Mouse (Mus musculus) limb, embryonic 14.5 days (tissue): ENCODE data around the gene Macrod1. TPM values are rescaled to one million over a fixed set of nuclear protein-coding genes. Genes with fewer than 3 reads are reported as not detected.

Experiments
- ATAC-seq: fragments of 200-750 bp; cut with Nextera tagmentation; 2 replicates; pipeline ENCODE4 v1.8.0; 2017; ENCODE audit warnings: low read depth, moderate number of reproducible peaks, moderate TSS enrichment; ENCODE audit not compliant: low FRiP score
- DNase-seq: peaks from one replicate; pipeline ENCODE4 v3.0.0-alpha.2; 2015; ENCODE audit warnings: low spot score
- H3K27ac ChIP-seq: fragments of 300-500 bp; sonication (generic); replicated peaks from 2 replicates; pipeline ENCODE4 v1.5.1; 2014; ENCODE audit warnings: low read depth, mild to moderate bottlenecking, low read length, moderate library complexity, mixed read lengths
- H3K27me3 ChIP-seq: fragments of 300-500 bp; sonication (generic); 2 replicates; pipeline ENCODE4 v1.6.1; 2014; ENCODE audit warnings: low read length, mixed read lengths; ENCODE audit not compliant: control insufficient read depth, insufficient read depth
- H3K36me3 ChIP-seq: fragments of 300-500 bp; sonication (generic); 2 replicates; pipeline ENCODE4 v1.6.1; 2014; ENCODE audit warnings: mild to moderate bottlenecking, low read length, moderate library complexity, mixed read lengths; ENCODE audit not compliant: control insufficient read depth, insufficient read depth
- H3K4me1 ChIP-seq: fragments of 300-500 bp; sonication (generic); 2 replicates; pipeline ENCODE4 v1.6.1; 2014; ENCODE audit warnings: antibody characterized with exemption, low read length, mixed read lengths; ENCODE audit not compliant: control insufficient read depth, insufficient read depth
- H3K4me2 ChIP-seq: fragments of 300-500 bp; sonication (generic); replicated peaks from 2 replicates; pipeline ENCODE4 v1.6.1; 2014; ENCODE audit warnings: low read depth, mild to moderate bottlenecking, low read length, moderate library complexity; ENCODE audit not compliant: severe bottlenecking
- H3K4me3 ChIP-seq: fragments of 300-500 bp; sonication (generic); replicated peaks from 2 replicates; pipeline ENCODE4 v1.5.1; 2014; ENCODE audit warnings: low read length
- H3K9ac ChIP-seq: fragments of 300-500 bp; sonication (generic); 2 replicates; pipeline ENCODE4 v1.6.1; 2014; ENCODE audit warnings: mild to moderate bottlenecking, low read depth, low read length, moderate library complexity; ENCODE audit not compliant: severe bottlenecking
- H3K9me3 ChIP-seq: fragments of 300-500 bp; sonication (generic); 2 replicates; pipeline ENCODE4 v1.6.1; 2016; ENCODE audit warnings: low read length; ENCODE audit not compliant: control insufficient read depth
- POLR2A ChIP-seq: fragments of 200-500 bp; IDR thresholded peaks from 2 replicates; pipeline ENCODE4 v1.8.0; 2012; ENCODE audit warnings: inconsistent platforms, mild to moderate bottlenecking, moderate library complexity, borderline replicate concordance; ENCODE audit not compliant: insufficient read depth, insufficient read length; ENCODE audit errors: extremely low read depth
- WGBS: fragments of 180-500 bp; shearing (Covaris S2); extraction: QIAGEN DNeasy Blood & Tissue Kit; methylation state at CpG from one replicate; pipeline ENCODE4 v1.1.7; 2014; 5-methylcytosine and 5-hydroxymethylcytosine counted together
- polyA plus RNA-seq, 2 experiments: library from polyadenylated mRNA; depleted of rRNA in 1 of 2; stranded (reverse) in 1 of 2; unstranded in 1 of 2; fragments of >200 nt; fragmentation: Nextera tagmentation in 1 of 2; extraction: Ambion mirVana in 1 of 2; gene quantifications; 2 replicates each; pipeline versions ENCODE4 v1.2.1 to v1.2.3; 2012 to 2014

Gene Macrod1
- polyA plus RNA-seq, 2 experiments: 19.7 to 24.6 TPM

DNA sequence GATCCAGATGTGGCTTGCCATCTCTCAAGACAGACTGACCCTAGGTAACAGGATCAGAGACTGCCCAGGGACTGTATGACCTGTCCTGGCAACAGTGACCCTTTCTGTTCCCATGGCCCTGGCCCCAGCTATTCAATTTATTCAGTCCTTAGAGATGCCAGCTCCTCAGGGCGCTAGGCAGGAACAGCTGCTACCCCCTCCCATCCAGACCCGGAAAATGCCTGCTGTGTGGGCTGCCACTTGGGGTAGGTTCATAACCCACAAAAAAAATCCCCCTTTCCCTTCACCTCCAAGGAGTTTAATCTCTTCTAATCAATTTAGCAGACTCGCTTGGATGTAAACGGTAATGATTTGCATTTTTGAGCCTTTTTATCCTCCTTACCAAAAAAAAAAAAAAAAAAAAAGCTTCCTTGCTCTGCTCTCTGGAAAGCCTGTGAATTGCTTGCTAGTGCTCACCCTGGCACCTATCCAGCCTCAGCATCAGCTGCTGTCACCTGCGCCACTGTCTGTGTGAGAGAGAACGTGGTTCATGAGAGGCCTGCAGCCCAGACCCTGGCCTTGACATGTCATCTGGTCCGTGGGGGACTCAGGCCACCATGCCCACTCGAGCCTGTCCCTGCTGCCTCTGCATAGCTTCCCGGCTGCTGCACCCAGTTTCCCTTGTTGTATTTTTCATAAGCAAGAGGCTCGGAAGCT is 33.9 kb downstream of the Macrod1 start:
- H3K9ac ChIP-seq: no peak overlapping the region
- ATAC-seq (no peak), DNase-seq (no peak)
- no peaks in the 10 kb centered on the region; the same call in 1 of the 2 replicates for H3K27me3 ChIP-seq
- H3K4me3 ChIP-seq: no peak overlapping the region
- no peaks in the 10 kb centered on the region for H3K9me3 ChIP-seq
- H3K27ac ChIP-seq: no peak overlapping the region
- peaks cover 29% of the 10 kb centered on the region for H3K4me1 ChIP-seq
- H3K4me2 ChIP-seq: no peak overlapping the region
- H3K36me3 ChIP-seq: no peaks in the 10 kb centered on the region
- TF ChIP-seq POLR2A: no peak
- 23% methylated on average over 10 of the region's 10 CpGs for WGBS

DNA sequence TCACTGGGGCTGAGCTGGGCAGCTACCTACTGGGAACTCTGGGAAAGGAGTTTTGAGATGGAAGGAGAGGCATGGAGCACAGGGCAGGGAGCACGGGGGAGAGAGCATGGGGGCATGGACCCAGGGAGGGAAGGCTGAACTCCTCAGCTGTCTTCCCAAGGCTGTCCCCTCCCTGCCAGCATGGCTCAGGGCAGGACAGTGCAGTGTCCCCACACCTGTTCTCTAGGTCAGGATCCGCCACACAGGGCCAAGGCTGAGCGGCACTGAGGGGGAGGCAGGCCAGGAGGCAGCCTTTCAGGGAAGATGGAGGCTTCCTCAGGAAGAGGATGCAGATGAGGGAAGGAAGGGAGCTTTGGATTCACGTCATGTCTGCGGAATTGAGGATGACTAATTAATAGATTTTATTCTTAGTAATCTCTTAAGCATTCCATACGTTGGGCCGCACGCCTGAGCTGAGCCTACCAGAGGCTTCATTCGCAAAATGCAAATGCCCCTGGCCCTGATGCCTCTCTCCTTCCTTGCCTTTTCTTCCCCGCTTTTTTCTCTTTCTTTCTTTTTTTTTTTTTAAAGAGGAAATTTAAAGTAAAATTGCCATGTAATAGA is 34.9 kb downstream of the Macrod1 start:
- H3K9ac ChIP-seq: no peak overlapping the region
- H3K4me3 ChIP-seq: no peak overlapping the region
- H3K4me1 ChIP-seq: peaks cover 29% of the 10 kb centered on the region
- H3K9me3 ChIP-seq: no peaks in the 10 kb centered on the region
- H3K36me3 ChIP-seq: no peaks in the 10 kb centered on the region
- DNase-seq: no peak
- WGBS: 82% methylated on average over 10 of the region's 10 CpGs
- no peak for ATAC-seq
- no peak overlapping the region for H3K27ac ChIP-seq
- no peak for TF ChIP-seq POLR2A
- no peak overlapping the region for H3K4me2 ChIP-seq
- H3K27me3 ChIP-seq: no peaks in the 10 kb centered on the region; the same call in 1 of the 2 replicates

GRCm38 (mm10) chr19:7092756-7093155 is 36.1 kb downstream of the Macrod1 start:
- no peak overlapping the region for H3K4me2 ChIP-seq
- 56% methylated on average over 5 of the region's 5 CpGs for WGBS

GRCm38 (mm10) chr19:7099620-7100155 is 43.1 kb downstream of the Macrod1 start:
- H3K4me2 ChIP-seq: no peak overlapping the region
- peaks cover 8% of the 10 kb centered on the region for H3K27me3 ChIP-seq
- no peaks in the 10 kb centered on the region for H3K36me3 ChIP-seq
- peaks cover 15% of the 10 kb centered on the region for H3K4me1 ChIP-seq
- no peak for TF ChIP-seq POLR2A
- H3K27ac ChIP-seq: no peak overlapping the region
- 50% methylated on average over 3 of the region's 3 CpGs for WGBS
- H3K4me3 ChIP-seq: no peak overlapping the region
- H3K9ac ChIP-seq: no peak overlapping the region
- H3K9me3 ChIP-seq: no peaks in the 10 kb centered on the region
- ATAC-seq (no peak), DNase-seq (no peak)

More at GRCm38 (mm10) chr19:7092756-7093155, 36.1 kb downstream of the Macrod1 start:
- ATAC-seq (no peak), DNase-seq (no peak)
- H3K27ac ChIP-seq: no peak overlapping the region
- no peak overlapping the region for H3K4me3 ChIP-seq
- H3K36me3 ChIP-seq: no peaks in the 10 kb centered on the region
- H3K9ac ChIP-seq: no peak overlapping the region
- peaks cover 8% of the 10 kb centered on the region for H3K27me3 ChIP-seq
- H3K9me3 ChIP-seq: no peaks in the 10 kb centered on the region
- H3K4me1 ChIP-seq: peaks cover 28% of the 10 kb centered on the region
- no peak for TF ChIP-seq POLR2A

DNA sequence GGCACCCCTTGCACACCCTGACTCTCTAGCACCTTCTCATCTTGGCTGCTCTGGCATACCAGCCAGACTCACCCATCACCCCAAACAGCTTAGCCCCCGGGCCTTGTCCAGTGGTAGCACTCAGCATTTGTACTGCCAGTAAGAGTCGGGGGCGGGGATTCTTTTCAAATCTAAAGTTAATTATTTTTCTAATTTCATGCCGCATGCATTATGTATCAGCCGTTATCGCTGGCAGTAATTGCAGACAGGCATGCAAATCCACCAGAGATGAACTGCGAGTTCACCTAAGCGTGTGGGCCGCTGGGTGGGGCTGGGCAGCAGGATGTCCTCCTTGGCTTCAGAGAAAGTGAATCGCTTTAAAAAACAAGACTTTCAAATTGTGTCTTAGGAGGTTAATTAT is 45.4 kb downstream of the Macrod1 start:
- peaks cover 4% of the 10 kb centered on the region for H3K27me3 ChIP-seq
- H3K4me2 ChIP-seq: no peak overlapping the region
- H3K4me1 ChIP-seq: peaks cover 20% of the 10 kb centered on the region
- no peak overlapping the region for H3K9ac ChIP-seq
- WGBS: 87% methylated on average over 10 of the region's 10 CpGs
- ATAC-seq (no peak), DNase-seq (no peak)
- H3K4me3 ChIP-seq: no peak overlapping the region
- no peaks in the 10 kb centered on the region for H3K9me3 ChIP-seq
- TF ChIP-seq POLR2A: no peak
- H3K36me3 ChIP-seq: no peaks in the 10 kb centered on the region
- no peak overlapping the region for H3K27ac ChIP-seq
